Mouse (Mus musculus) kidney, adult 8-10 months (tissue): ENCODE results near the gene Slc39a11.
"Not testable (repeated sequence)": the region's sequence is repeated elsewhere in the genome, so short reads cannot be mapped to it uniquely, and the experiment has no call there.

ENCODE experiments used
- DNase-seq, 2 experiments: peaks; one replicate each; pipeline ENCODE4 v3.0.0; 2022

Slc39a11 gene

GRCm38 (mm10) chr11:113667122-113667521 is 17.2 kb upstream of the Slc39a11 start:
- DNase-seq: peak; percentile 57 to 76

GRCm38 (mm10) chr11:113666648-113667047 is 16.8 kb upstream of the Slc39a11 start:
- peak; percentile 57 to 63 for DNase-seq

GRCm38 (mm10) chr11:113666205-113666604 is 16.3 kb upstream of the Slc39a11 start:
- DNase-seq: no peak

- DNase-seq: no peak
Observed at GRCm38 (mm10) chr11:113664279-113664678, 14.4 kb upstream of the Slc39a11 start.

GRCm38 (mm10) chr11:113661835-113662351 is 12.0 kb upstream of the Slc39a11 start:
- DNase-seq: no peak

- DNase-seq: no peak
Observed at GRCm38 (mm10) chr11:113660940-113661339, 11.1 kb upstream of the Slc39a11 start.

GRCm38 (mm10) chr11:113660213-113660612 is 10.3 kb upstream of the Slc39a11 start:
- DNase-seq: not testable (repeated sequence)

- DNase-seq: no peak
Observed at GRCm38 (mm10) chr11:113658763-113659162, 8.9 kb upstream of the Slc39a11 start.

- DNase-seq: peak; percentile 41 to 56
Observed at GRCm38 (mm10) chr11:113658319-113658718, 8.4 kb upstream of the Slc39a11 start.

- no peak for DNase-seq
Observed at GRCm38 (mm10) chr11:113657221-113657620, 7.3 kb upstream of the Slc39a11 start.

- DNase-seq: no peak
Observed at GRCm38 (mm10) chr11:113656511-113656932, 6.6 kb upstream of the Slc39a11 start.

- no peak for DNase-seq
Observed at GRCm38 (mm10) chr11:113654561-113655270, 4.8 kb upstream of the Slc39a11 start.

GRCm38 (mm10) chr11:113654105-113654504 is 4.2 kb upstream of the Slc39a11 start:
- DNase-seq: no peak

- DNase-seq: peak; percentile 63 to 76
Observed at GRCm38 (mm10) chr11:113652516-113652915, 2.6 kb upstream of the Slc39a11 start.

GRCm38 (mm10) chr11:113651907-113652273 is 2.0 kb upstream of the Slc39a11 start:
- peak in 1 of 2 experiments; percentile 48 for DNase-seq

GRCm38 (mm10) chr11:113651206-113651906 is 1.5 kb upstream of the Slc39a11 start:
- DNase-seq: no peak

GRCm38 (mm10) chr11:113648690-113649352 is 1.1 kb downstream of the Slc39a11 start, which contains the start of gene Cog1:
Gene Cog1, plus strand, starts transcription at chr11:113649169.
- no peak for DNase-seq

- peak; percentile 65 to 79 for DNase-seq
Observed at GRCm38 (mm10) chr11:113648152-113648551, 1.7 kb downstream of the Slc39a11 start.

- no peak for DNase-seq
Observed at GRCm38 (mm10) chr11:113645181-113645580, 4.7 kb downstream of the Slc39a11 start.

GRCm38 (mm10) chr11:113638680-113639079 is 11.2 kb downstream of the Slc39a11 start:
- DNase-seq: no peak

- no peak for DNase-seq
Observed at GRCm38 (mm10) chr11:113634699-113635121, 15.2 kb downstream of the Slc39a11 start.

GRCm38 (mm10) chr11:113633398-113633797 is 16.5 kb downstream of the Slc39a11 start:
- DNase-seq: no peak

- DNase-seq: no peak
Observed at GRCm38 (mm10) chr11:113632303-113632702, 17.6 kb downstream of the Slc39a11 start.
